ENCODE assay signal across 24 mouse cellular contexts in genomic region chr11:63142311-63142710, GRCm38 (mm10). TPM values are rescaled to one million over a fixed set of nuclear protein-coding genes. Genes with fewer than 3 reads are reported as not detected.
DNase-seq lines count a peak whose midpoint lies in the region; ATAC-seq and TF ChIP-seq lines count a peak whose summit lies in the region.
"Had no signal": no experiment of that assay in that cellular context is flagged by ENCODE, and none has a peak within 500 bp of the region (broad histone marks: within the 10 kb centered on the region; RNA-seq: fewer than 3 reads in every experiment).

No protein-coding gene starts in this region.

- H3K27me3 ChIP-seq in lung, embryonic 16.5 days (ENCODE audit: control insufficient read depth, insufficient read depth, low read depth, low read length) = no peaks in the 10 kb centered on the region
- H3K27me3 ChIP-seq in forebrain, embryonic 14.5 days (replicated peaks; ENCODE audit: control insufficient read depth, insufficient read depth, low read length) = no peaks in the 10 kb centered on the region
- H3K27me3 ChIP-seq: forebrain, embryonic 15.5 days; heart, embryonic 13.5 days; hindbrain, embryonic 12.5 days had no signal

- H3K4me3 ChIP-seq in gastrocnemius, adult 2 months = no peak overlapping the region
- no peak overlapping the region for H3K4me3 ChIP-seq in lung, embryonic 16.5 days (ENCODE audit: low read length)
- no peak overlapping the region for H3K4me3 ChIP-seq in forebrain, embryonic 14.5 days (ENCODE audit: low read depth, low read length)
- H3K4me3 ChIP-seq: embryonic facial prominence, embryonic 13.5 days; forebrain, embryonic 10.5 days; forebrain, embryonic 15.5 days; heart, embryonic 13.5 days; hindbrain, embryonic 12.5 days had no signal

- no peak for DNase-seq in gastrocnemius, adult 2 months
- no peak for DNase-seq in gastrocnemius, adult 8-10 months (ENCODE audit: low spot score in 2 of 2)
- DNase-seq in fibroblast of lung, adult 2 months (ENCODE audit: low read depth) = peak; percentile 65
- peak; percentile 78 for DNase-seq in lung, postnatal 36 days
- no peak for DNase-seq in heart, adult 8-10 months (ENCODE audit: low spot score)
- no peak for DNase-seq in left cerebral cortex, adult 8-10 months (ENCODE audit: low spot score in 2 of 2)
- DNase-seq in forebrain, embryonic 14.5 days (ENCODE audit: low spot score) = no peak
- DNase-seq: adrenal gland, postnatal 10 days; B cell, adult 2 months; cerebellum, adult 11-12 months; cerebellum, adult 9-10 months; cerebellum, postnatal 25 days; gastrocnemius, postnatal 14 days; heart, postnatal 4 days had no signal

- ATAC-seq in lung, embryonic 16.5 days (ENCODE audit: low read depth) = peak; percentile 49; the same call in 1 of the 2 replicates
- ATAC-seq in forebrain, embryonic 14.5 days = no peak
- ATAC-seq: CD4-positive, CD25-positive, alpha-beta regulatory T cell, adult 4 months; forebrain, embryonic 15.5 days; hindbrain, embryonic 16.5 days had no signal

- H3K27ac ChIP-seq in gastrocnemius, adult 2 months = peak overlapping the region; percentile 78
- no peak overlapping the region for H3K27ac ChIP-seq in lung, embryonic 16.5 days (ENCODE audit: low read length)
- no peak overlapping the region for H3K27ac ChIP-seq in forebrain, embryonic 14.5 days (ENCODE audit: low read depth, low read length)
- H3K27ac ChIP-seq: embryonic facial prominence, embryonic 13.5 days; forebrain, embryonic 10.5 days; forebrain, embryonic 15.5 days; heart, embryonic 13.5 days; hindbrain, embryonic 12.5 days had no signal

- intact Hi-C loops in gastrocnemius, adult 2 months (cut with DNase I) = no loop called here

- 61% methylated on average over 5 of the region's 5 CpGs for WGBS in lung, embryonic 16.5 days
- 90% methylated on average over 5 of the region's 5 CpGs for WGBS in forebrain, embryonic 14.5 days

- no peak for TF ChIP-seq CTCF in gastrocnemius, adult 2 months (IDR thresholded peaks at IDR 0.05)

- no peak overlapping the region for H3K9ac ChIP-seq in lung, embryonic 16.5 days (ENCODE audit: low read length)
- H3K9ac ChIP-seq in forebrain, embryonic 14.5 days (ENCODE audit: low read length) = no peak overlapping the region
- H3K9ac ChIP-seq: embryonic facial prominence, embryonic 13.5 days; forebrain, embryonic 15.5 days; hindbrain, embryonic 12.5 days had no signal

- H3K4me1 ChIP-seq in lung, embryonic 16.5 days (replicated peaks; ENCODE audit: control insufficient read depth, insufficient read depth, low read length) = peaks cover 8% of the 10 kb centered on the region
- H3K4me1 ChIP-seq in forebrain, embryonic 14.5 days (ENCODE audit: control insufficient read depth, insufficient read depth, low read length) = no peaks in the 10 kb centered on the region
- H3K4me1 ChIP-seq: forebrain, embryonic 10.5 days; forebrain, embryonic 15.5 days; hindbrain, embryonic 12.5 days had no signal

- H3K4me2 ChIP-seq in lung, embryonic 16.5 days (ENCODE audit: low read depth, low read length) = no peak overlapping the region
- no peak overlapping the region for H3K4me2 ChIP-seq in forebrain, embryonic 14.5 days (ENCODE audit: low read length)
- H3K4me2 ChIP-seq: embryonic facial prominence, embryonic 13.5 days; forebrain, embryonic 15.5 days; heart, embryonic 13.5 days; hindbrain, embryonic 12.5 days had no signal

- H3K36me3 ChIP-seq in lung, embryonic 16.5 days (ENCODE audit: control insufficient read depth, insufficient read depth, low read length) = peaks cover 19% of the 10 kb centered on the region
- no peaks in the 10 kb centered on the region for H3K36me3 ChIP-seq in forebrain, embryonic 14.5 days (ENCODE audit: control insufficient read depth, insufficient read depth, low read length)
- H3K36me3 ChIP-seq: forebrain, embryonic 10.5 days; forebrain, embryonic 15.5 days; G1E had no signal

- no peaks in the 10 kb centered on the region for H3K9me3 ChIP-seq in lung, embryonic 16.5 days (ENCODE audit: control insufficient read depth, low read length)
- H3K9me3 ChIP-seq in forebrain, embryonic 14.5 days (replicated peaks; ENCODE audit: control insufficient read depth, low read length) = no peaks in the 10 kb centered on the region
- H3K9me3 ChIP-seq: embryonic facial prominence, embryonic 13.5 days; forebrain, embryonic 10.5 days; forebrain, embryonic 15.5 days; heart, embryonic 13.5 days; hindbrain, embryonic 12.5 days had no signal

RNA-seq across cellular contexts. Expression of gene Pmp22, which starts 13.5 kb away (rescaled TPM):
- total RNA-seq in gastrocnemius, adult 2 months (2021) = 10 to 100 TPM; 28.8 to 43.1 TPM
- 10 to 100 TPM; 12.7 to 25.4 (median 23.4) TPM for total RNA-seq in gastrocnemius, adult 8-10 months (2022)
- polyA plus RNA-seq in lung, embryonic 16.5 days (2015; fragmentation: Nextera tagmentation; extraction: Ambion mirVana) = 298 and 312 TPM in 2 replicates
- 10 to 100 TPM; 31.6 to 43.0 (median 38.9) TPM for total RNA-seq in heart, adult 8-10 months (2022)
- total RNA-seq in left cerebral cortex, adult 8-10 months (2022) = 10 to 100 TPM; 37.8 to 50.7 (median 45.0) TPM
- 26.8 and 34.9 TPM in 2 replicates for polyA plus RNA-seq in forebrain, embryonic 14.5 days (2014; fragmentation: Nextera tagmentation; extraction: Ambion mirVana)
- total RNA-seq: granulocyte monocyte progenitor cell, adult 5-6 weeks had no signal
- polyA plus RNA-seq: CD4-positive, CD25-positive, alpha-beta regulatory T cell, adult 4 months; G1E had no signal

Comparison
In these comparisons a context has a peak if more than half of its experiments do, and no peak if none do; other contexts are left out.
1. DNase-seq: peak in fibroblast of lung, adult 2 months (single experiment) and lung, postnatal 36 days (single experiment); none in gastrocnemius, adult 2 months (single experiment), gastrocnemius, adult 8-10 months (0 of 2), heart, adult 8-10 months (single experiment), left cerebral cortex, adult 8-10 months (0 of 2) and forebrain, embryonic 14.5 days (single experiment).